Mouse (Mus musculus): ENCODE measurements around the gene Bcl11b.

The Bcl11b gene

DNA sequence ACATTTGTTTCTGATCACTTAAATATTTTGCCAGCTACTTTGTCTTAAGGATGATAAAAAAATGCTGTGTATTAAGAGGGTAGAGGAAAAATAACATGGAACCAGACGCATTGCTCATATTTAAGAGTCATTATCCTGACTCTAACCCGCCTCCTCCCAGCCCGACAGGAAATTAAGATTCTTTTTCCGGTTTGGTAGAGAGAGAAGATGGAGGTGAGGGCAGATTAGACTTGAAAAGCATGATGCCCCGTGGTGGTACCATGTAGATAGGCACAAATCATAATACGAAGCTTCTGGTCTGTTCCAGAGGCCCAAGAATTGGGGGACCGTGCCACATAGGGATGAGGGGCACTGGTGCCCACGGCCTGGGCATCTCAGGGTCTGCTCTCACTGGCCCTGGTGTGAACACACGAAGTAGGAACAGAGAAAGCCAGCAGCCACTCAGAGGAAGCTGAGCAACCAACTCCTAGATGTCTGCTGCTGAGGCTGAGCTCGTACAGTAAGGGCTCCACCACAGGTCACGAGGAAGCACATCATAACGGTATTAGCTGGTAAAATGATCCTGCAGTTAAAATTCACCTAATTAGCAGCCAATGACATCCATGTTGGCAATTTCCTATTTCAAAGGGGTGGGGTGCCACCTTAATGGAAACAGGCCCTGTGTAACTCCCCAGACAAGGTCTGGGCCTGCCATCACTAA, 32.2 kb downstream of the Bcl11b start:
- peak; percentile 83 for DNase-seq (ENCODE audit: low read depth, low spot score)

DNA sequence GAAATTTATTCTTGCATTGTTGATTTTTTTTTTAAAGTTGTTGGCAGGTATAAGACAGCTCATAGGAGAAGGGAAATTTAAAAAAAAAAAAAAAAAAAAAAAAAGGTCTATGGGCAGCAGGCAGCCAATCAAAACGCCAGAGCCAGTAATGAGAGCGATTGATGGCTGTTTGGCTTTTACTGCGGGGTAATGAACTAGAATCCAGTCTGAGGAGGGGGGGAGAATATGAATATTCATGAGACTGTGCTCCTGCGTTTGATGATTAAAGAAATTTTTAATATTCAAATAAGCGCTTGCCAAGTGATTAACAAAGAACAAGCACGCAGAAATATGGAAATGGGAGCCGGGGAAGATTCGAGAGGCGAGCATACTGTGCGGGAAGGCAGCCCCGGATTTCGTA, 32.8 kb downstream of the Bcl11b start:
- DNase-seq (ENCODE audit: low read depth, low spot score): no peak

DNA sequence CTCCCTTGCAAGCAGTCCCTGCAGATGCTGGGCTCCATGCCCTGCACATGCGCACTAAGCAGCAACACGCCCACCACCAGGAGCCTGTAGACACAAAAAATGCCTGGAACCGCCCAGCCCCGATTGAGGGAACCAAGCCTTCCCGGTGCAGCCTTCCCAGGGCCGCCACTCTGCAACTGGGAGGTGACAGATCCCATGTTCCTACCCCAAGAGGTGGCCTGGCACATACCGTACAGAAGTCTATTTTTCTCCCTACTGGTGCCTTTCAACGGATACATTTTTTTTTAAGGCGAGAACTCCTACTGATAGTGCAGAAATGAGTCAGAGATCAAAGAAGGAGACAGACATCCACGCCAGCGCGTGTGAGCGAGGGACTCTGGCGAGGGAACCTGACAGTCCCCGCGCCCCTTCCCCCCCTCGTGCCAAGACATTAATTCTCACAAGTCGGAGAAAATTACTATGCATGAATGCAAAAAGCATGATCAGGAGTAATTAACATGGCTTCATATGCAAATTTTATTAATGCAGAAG, 33.5 kb downstream of the Bcl11b start:
- DNase-seq (ENCODE audit: low read depth, low spot score): peak; percentile 84

DNA sequence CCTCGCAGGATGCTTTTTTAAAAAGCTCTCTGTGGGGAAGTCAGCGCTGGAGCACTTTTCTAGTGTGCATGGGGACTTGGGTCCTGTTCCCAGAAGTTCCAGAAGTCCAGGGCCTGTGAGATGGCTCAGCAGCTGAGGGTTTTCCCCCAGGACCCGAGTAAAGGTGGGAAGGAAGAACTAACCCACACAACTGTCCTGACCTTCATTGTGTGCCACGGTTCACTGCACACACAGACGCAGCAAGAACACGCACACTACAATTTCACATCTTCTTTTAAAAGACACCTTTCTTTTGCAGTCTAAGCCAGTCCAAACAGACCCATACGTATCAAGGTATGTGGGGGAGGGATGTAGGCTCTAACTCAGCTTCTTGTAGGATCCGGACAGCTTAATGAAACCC, 34.3 kb downstream of the Bcl11b start:
- no peak for DNase-seq (ENCODE audit: low read depth, low spot score)

GRCm38 (mm10) chr12:107968331-107968730, 35.1 kb downstream of the Bcl11b start:
- peak; percentile 39 for DNase-seq (ENCODE audit: low read depth, low spot score)

GRCm38 (mm10) chr12:107967026-107967425, 36.4 kb downstream of the Bcl11b start:
- DNase-seq (ENCODE audit: low read depth, low spot score): no peak

- no peak for DNase-seq (ENCODE audit: low read depth, low spot score)
These were observed 38.3 kb downstream of the Bcl11b start for GRCm38 (mm10) chr12:107965103-107965502.

DNA sequence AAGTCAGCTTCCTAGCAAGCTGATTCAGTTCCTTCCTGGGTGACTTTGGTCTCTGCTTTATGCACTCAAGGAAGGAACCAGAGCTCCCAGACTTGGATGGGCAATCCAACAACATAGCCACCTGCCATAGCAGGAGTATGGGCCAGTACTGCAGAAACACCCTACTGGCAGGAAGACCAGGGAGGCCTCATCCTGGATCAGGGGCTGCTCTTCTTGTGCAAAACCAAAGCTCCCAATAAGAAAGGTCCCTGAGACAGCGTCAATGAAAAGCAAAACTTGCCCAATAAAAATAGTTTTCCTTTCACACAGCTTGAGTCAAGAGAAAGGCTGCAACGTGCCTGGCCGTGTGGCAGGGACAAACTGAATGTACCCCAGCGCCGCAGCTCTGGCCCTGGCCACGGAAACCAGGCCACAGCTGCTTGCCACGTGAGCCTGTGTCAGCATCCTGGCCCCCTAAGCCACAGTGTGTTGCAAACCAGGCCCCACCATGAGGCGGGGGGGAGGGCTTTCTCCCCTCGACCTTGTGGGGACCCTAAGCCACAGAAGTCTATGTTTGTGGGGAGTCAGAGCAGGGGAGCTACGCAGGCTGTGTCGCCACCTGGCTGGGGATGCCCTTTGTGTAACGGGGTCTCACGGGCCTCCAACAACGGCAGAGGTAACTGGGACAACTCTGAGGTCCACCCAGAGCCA, 38.9 kb downstream of the Bcl11b start:
- peak; percentile 68 for DNase-seq (ENCODE audit: low read depth, low spot score)

DNA sequence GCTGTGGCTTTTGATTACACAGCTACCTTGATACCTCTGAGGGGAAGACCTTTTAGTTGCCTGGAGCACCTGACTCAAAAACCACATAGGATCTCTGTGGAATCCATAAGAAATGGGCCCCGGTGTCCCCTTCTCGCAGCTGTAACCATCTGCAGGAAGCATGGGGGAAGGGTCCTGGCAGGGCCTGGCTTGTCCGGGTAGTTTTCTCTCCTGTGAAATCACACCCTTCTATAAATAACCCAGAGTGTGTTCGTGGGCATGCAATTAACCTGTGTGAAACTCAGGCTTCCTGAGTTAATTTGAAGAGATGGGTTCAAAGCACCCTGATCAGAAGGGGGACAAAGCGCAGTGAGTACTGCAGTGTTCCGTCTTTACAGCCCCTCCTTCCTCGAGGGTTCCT, 40.5 kb downstream of the Bcl11b start:
- peak; percentile 55 for DNase-seq (ENCODE audit: low read depth, low spot score)

GRCm38 (mm10) chr12:107961843-107962242, 41.6 kb downstream of the Bcl11b start:
- peak; percentile 69 for DNase-seq (ENCODE audit: low read depth, low spot score)

- DNase-seq (ENCODE audit: low read depth, low spot score): peak; percentile 80
These were observed 42.5 kb downstream of the Bcl11b start for GRCm38 (mm10) chr12:107960789-107961491.

- no peak for DNase-seq (ENCODE audit: low read depth, low spot score)
These were observed 43.0 kb downstream of the Bcl11b start for GRCm38 (mm10) chr12:107960365-107960764.

DNA sequence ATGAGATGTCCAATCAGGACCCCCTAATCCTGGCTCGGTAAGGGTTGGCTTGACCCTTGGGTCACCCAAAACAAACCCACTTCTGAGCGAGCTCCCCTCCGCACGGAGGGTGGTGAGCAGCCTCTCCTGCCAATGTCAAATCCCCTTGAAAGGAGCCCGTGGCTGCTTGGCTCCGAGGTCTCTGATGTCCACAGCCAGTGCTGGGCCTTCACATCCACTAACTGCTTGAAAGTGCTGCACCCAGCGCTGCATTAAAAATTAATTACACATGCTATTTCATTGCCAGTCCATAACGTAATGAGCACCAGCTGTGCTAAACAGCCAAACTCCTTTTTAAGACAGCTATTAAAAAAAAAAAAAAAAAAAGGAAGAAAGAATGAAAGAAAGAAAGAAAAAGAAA, 43.5 kb downstream of the Bcl11b start:
- DNase-seq (ENCODE audit: low read depth, low spot score): no peak

DNA sequence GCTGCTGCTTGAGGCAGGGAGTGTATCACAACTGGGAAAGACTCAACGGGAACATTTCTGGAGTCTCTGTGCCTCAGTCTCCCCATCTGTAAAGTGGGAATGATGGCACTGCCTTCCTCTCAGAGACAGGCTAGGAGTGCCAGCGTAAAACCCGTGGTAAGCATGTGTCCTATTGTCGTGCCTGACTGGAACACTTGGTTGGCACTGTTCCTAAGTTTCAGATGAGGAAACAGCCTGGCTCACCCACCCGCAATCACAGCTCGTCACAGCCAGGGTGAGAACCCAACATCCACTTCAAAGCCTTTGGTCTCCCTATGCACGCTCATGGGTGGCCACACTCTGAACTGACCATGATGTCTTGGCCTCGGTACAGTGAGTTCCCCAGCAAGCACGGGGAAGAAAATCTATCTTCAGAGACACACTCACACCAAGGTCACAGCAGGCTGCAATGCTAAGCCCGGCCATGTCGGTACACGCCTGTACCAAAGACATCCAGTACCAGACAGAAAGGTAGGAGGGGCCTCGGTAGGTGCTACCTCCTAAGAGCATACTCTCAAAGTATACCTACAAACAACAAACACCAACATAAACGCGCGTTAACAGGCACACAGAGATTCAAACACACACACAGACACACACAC, 50.2 kb downstream of the Bcl11b start:
- peak; percentile 61 for DNase-seq (ENCODE audit: low read depth, low spot score)

DNA sequence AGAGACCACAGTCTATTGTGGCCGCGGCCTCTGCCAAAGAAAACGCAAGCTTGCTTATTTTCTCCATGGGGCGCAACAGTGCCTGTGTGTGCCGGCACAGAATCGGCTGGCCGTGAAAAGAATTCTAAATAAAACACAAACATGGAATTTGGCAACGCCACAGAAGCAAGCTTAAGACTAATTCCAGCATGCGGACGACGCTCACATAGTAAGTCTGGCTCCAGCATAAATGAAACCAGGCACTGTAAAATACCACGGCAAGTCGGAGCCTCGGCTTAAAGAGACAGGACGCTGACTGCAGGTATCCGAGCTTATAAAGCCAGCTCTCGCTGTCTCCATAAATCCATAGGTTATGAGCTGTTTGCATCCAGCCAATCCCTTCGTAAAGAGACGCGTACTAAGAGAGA, 51.1 kb downstream of the Bcl11b start:
- no peak for DNase-seq (ENCODE audit: low read depth, low spot score)

- DNase-seq (ENCODE audit: low read depth, low spot score): no peak
These were observed 52.7 kb downstream of the Bcl11b start for GRCm38 (mm10) chr12:107950667-107951179.

DNA sequence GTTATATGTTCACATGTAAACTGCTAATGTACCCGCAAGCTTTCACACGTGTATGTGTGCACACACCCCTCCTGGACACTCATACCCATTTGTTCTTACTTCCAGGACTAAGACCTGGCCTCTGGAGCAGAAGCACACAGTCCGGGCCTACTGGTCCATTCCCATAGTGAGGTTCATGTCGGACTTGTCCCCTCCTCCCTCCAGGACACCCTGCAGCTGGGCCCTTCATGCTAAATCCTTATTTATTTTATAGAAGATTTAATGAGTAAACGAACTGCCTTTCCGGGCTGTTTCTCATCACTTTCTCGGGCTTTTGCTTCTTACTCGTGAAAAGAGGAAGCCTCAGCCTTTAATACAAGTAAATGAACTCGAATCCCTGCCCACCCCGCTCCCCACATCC, 54.0 kb downstream of the Bcl11b start:
- no peak for DNase-seq (ENCODE audit: low read depth, low spot score)

- DNase-seq (ENCODE audit: low read depth, low spot score): no peak
These were observed 61.3 kb downstream of the Bcl11b start for GRCm38 (mm10) chr12:107942100-107942499.

DNA sequence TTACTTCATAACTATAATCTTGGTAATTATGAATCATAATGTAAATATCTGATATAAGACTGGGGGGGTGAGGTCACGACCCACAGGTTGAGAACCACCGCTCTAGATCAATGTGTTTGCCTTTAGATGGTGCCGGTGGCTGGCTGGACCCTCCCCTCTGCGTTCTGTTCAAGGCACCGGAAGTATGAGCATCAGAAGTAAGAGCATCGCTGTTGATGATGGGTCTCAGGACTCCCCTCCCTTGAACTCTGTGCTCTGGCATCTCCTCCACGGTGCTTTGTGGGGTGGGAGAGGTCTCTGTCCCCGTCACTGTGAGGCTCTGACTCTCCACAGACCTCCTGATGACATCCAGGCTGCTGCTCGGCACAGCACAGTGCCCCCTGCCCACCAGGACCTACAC, 62.6 kb downstream of the Bcl11b start:
- DNase-seq (ENCODE audit: low read depth, low spot score): peak; percentile 66

DNA sequence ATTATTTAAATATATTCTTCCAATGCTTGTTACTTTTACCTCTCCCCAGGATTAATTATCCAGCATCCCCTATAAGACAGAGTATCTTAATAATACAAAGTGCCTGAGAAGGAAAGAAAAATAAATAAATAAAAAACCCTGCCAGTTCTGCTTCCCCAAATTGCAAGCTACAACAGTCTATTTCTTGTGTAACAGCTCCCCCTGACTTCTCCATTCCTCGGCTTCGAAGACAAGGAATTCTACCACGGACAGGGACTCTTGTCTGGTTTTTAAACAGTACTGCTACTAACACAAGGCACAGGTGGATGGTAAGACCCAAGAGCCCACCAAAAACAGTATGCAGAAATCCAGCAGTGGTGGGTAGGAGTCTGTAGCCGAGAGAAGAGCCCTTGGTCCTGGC, 64.2 kb downstream of the Bcl11b start:
- DNase-seq (ENCODE audit: low read depth, low spot score): no peak

DNA sequence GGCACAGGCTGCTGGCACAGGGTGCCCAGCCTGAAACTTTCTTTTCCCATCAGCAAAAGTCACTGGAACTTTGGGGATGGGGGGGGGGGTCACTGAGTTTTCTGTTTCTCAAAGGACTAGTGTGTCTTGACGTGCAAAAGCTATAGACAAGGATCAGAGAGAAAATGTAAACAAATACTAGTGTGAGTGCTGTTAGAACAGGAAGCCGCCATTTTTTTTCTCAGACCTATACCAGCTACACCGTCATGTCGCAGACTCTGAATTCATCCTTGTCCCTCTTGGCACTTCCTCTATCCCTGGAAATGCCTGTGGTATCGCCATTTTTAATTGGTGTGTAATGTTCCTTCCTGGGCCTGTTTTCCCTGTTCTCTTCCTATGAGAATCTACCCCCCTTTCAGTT, 66.4 kb downstream of the Bcl11b start:
- peak; percentile 52 for DNase-seq (ENCODE audit: low read depth, low spot score)

DNA sequence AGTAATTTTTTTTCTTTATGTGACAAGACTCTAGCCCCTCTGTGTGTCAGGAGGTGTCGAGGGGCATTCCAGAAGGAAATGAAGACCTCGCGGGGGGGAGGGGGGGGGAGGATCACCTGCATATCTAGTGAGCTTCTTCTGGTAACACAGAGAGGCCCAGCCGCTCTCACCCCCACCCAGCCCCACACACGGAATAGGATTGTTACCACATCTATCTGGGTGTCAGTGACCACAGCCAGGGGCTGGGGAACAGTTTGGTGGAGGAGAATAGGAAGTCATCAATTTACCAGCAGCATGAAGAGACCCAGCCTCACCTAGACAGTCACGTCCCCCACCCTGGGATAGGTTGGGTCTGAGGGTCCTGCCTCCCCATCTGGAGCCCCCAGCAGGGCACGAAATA, 67.0 kb downstream of the Bcl11b start:
- DNase-seq (ENCODE audit: low read depth, low spot score): peak; percentile 67

All from CD4-positive helper T cell, adult 2 months (primary cell).